Mouse (Mus musculus) lung, postnatal 0 days (tissue): ENCODE measurements around the gene Foxk1.

Experiments used
- CTCF ChIP-seq: IDR thresholded peaks from 2 replicates; pipeline ENCODE4 v1.5.1; 2016; ENCODE audit warnings: antibody characterized with exemption, mild to moderate bottlenecking
- EP300 ChIP-seq: IDR thresholded peaks from 2 replicates; pipeline ENCODE4 v1.6.1; 2016; ENCODE audit warnings: antibody characterized with exemption, mild to moderate bottlenecking, control low read depth

DNA sequence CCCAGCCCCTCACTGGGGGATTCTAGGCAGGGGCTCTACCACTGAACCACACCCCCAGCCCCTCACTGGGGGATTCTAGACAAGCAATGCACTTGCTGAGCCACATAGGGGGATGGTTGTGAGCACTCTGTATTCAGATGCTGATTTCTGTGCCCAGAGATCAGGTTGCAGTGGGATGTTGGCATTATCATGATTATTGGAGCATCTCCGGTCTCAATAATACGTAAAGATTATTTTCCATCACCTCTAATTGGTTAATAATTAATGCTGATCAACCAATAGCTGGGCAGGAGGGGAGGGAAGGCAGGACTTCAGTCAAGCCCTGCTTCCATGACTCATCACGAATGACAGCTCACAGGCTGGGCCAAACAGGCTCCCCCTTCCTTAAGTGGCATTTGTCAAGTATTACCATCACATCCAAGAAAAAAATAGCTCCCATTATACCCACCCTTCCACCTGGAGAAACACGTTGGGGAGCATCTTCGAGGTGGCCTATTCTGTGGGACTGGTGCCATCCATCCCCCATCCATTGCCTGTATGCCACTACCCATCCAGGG, 48.9 kb upstream of the Foxk1 start:
- TF ChIP-seq EP300: no peak
- no peak for TF ChIP-seq CTCF
